Mouse (Mus musculus): ENCODE measurements around the gene Anks1.

DNA sequence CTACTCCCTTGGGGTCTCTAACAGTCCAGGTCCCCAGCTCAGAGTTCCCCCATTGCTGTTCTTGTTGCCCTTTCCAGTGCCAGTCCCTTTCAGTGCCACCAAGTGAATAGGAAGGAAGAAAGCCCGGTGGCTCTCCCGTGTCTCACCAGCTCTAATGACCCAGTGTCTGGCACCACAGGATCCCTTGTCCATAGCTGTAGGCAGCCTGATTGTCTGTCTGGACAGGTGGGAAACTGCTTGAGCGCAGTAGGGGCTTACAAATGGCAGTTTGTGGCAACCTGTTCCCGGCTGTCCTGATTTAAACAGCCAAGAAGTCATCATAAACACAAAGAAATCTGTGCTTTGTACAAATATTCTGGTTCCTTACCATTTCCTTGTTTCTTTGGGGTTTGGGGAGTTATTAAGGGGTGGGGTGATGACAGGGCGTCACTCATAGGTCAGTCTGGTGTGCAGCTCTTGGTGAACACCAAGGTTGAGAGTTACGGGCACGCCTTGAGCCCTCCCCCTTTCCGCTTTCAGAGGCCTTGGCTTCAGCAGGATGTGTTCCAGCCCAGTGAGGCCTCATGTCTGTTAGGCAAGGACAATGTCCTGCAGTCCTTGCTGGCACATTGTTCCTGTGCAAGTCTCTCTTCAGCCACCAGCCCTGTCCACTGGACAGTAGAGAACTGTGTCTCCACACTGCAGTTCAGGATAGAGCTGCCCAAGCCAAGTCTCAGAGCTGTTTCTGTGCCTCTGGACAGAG, 107.1 kb downstream of the Anks1 start:
- TF ChIP-seq CTCF (IDR thresholded peaks at IDR 0.05; ENCODE audit: low read depth, low read length) = no peak
- TF ChIP-seq POLR2A (IDR thresholded peaks at IDR 0.05; ENCODE audit: borderline replicate concordance, low read depth, low read length) = no peak
